Mouse (Mus musculus) thymus, adult 2 months (tissue): Measurements from ENCODE around the gene Tex22. TPM values are rescaled to one million over a fixed set of nuclear protein-coding genes. Genes with fewer than 3 reads are reported as not detected.
A peak's percentile ranks its signal among the peaks of the same experiment; 100 is the strongest.

ENCODE experiments used
- DNase-seq: peaks from one replicate; pipeline ENCODE4 v3.0.0; 2021
- H3K27ac ChIP-seq: fragments of 200-500 bp; 2 replicates; pipeline ENCODE4 v1.5.1; 2012; ENCODE audit warnings: low read length, control low read depth; ENCODE audit not compliant: control insufficient read depth, insufficient read depth
- H3K27me3 ChIP-seq: fragments of 200-500 bp; 2 replicates; pipeline ENCODE4 v1.6.1; 2012; ENCODE audit warnings: mild to moderate bottlenecking, low read length, moderate library complexity, mixed read lengths; ENCODE audit not compliant: control insufficient read depth, insufficient read depth
- H3K36me3 ChIP-seq: fragments of 200-500 bp; 2 replicates; pipeline ENCODE4 v1.6.1; 2012; ENCODE audit warnings: mild to moderate bottlenecking, low read length, moderate library complexity; ENCODE audit not compliant: control insufficient read depth, insufficient read depth
- H3K4me1 ChIP-seq: fragments of 200-500 bp; replicated peaks from 2 replicates; pipeline ENCODE4 v1.6.1; 2012; ENCODE audit warnings: low read length; ENCODE audit not compliant: control insufficient read depth, insufficient read depth
- H3K4me3 ChIP-seq: fragments of 200-500 bp; 2 replicates; pipeline ENCODE4 v1.5.1; 2012; ENCODE audit warnings: mild to moderate bottlenecking, low read length, control low read depth, moderate library complexity; ENCODE audit not compliant: control insufficient read depth, insufficient read depth
- CTCF ChIP-seq: fragments of 200-500 bp; IDR thresholded peaks from 2 replicates; pipeline ENCODE4 v1.5.1; 2012; ENCODE audit warnings: mild to moderate bottlenecking, control low read depth, low read length, moderate library complexity, borderline replicate concordance; ENCODE audit not compliant: control insufficient read depth, poor library complexity, insufficient read depth; ENCODE audit errors: extremely low read depth
- POLR2A ChIP-seq: fragments of 200-500 bp; IDR thresholded peaks from 2 replicates; pipeline ENCODE4 v1.6.1; 2012; ENCODE audit warnings: mild to moderate bottlenecking, low read length, control low read depth, moderate library complexity; ENCODE audit not compliant: control insufficient read depth, poor library complexity, insufficient read depth; ENCODE audit errors: extremely low read depth
- WGBS: fragments of 180-500 bp; shearing (Covaris S2); methylation state at CpG from one replicate; pipeline ENCODE4 v1.1.7; 2018; 5-methylcytosine and 5-hydroxymethylcytosine counted together
- polyA plus RNA-seq: library from polyadenylated mRNA; depleted of rRNA; stranded (reverse); fragments of >200 nt; gene quantifications from 2 replicates; pipeline ENCODE4 v1.2.3, GENCODE M21; 2012

Gene Tex22
- polyA plus RNA-seq, 1 experiment = 0.31 TPM

DNA sequence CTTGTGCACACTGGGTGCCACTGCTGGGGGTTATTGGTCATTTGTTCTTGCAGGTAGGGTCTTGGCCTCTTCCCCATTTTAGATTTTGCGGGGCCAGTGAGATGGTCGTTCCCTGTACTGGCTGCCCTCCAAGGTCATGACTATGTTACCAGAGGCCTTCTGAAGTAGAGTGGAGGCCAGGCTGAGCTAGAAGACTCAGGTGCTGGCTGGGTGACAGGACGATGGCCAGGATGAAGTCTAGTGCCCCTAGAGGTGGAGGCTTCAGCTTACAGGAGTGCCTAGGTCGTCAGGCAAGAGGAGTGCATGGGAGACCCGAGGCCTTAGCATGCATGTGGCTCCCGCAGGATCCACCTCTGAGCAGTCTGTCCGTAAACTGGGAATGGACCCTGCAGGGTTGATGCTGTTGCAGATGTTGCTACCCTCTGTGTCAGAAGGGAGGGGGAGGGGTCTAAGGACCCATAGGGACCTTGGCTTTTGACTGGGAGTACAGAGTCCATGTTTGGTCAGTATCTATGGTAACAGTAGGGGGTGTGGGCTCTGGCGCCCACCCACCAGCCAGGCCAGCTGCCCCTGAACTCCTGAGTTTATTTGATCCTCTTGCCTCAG, 29.6 kb downstream of the Tex22 start:
- Histone ChIP-seq H3K4me3 (no peak overlapping the region), H3K27ac (no peak overlapping the region), H3K27me3 (no peaks in the 10 kb centered on the region), H3K4me1 (peaks cover 50% of the 10 kb centered on the region), H3K36me3 (no peaks in the 10 kb centered on the region)
- WGBS = 81% methylated on average over 8 of the region's 8 CpGs
- DNase-seq = peak; percentile 32
- TF ChIP-seq POLR2A (no peak), CTCF (peak; percentile 50; the same call in 1 of the 2 replicates)

DNA sequence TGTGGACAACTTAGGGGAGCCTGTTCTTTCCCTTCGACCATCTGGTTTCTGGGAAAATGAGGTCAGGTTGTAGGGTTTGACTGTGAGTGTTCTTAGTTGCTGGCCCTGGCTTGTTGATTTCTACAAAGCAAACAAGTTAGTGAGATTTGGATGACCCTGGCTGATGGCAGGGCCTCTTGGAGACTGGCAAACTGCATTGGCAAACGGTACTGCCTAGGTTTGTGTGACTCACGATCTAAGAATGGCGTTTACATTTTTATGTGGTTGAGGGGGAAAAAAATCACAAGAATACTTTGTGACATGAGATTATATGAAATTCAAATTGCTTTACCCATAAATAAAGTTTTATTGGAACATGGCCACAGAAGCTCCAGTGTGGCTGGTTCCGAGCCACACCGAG, 32.1 kb downstream of the Tex22 start:
- TF ChIP-seq POLR2A (no peak), CTCF (no peak)
- no peaks in the 10 kb centered on the region for H3K27me3 ChIP-seq
- H3K27ac ChIP-seq = no peak overlapping the region
- no peak overlapping the region for H3K4me3 ChIP-seq
- 94% methylated on average over 6 of the region's 6 CpGs for WGBS
- no peaks in the 10 kb centered on the region for H3K36me3 ChIP-seq
- H3K4me1 ChIP-seq = peaks cover 26% of the 10 kb centered on the region
- no peak for DNase-seq

DNA sequence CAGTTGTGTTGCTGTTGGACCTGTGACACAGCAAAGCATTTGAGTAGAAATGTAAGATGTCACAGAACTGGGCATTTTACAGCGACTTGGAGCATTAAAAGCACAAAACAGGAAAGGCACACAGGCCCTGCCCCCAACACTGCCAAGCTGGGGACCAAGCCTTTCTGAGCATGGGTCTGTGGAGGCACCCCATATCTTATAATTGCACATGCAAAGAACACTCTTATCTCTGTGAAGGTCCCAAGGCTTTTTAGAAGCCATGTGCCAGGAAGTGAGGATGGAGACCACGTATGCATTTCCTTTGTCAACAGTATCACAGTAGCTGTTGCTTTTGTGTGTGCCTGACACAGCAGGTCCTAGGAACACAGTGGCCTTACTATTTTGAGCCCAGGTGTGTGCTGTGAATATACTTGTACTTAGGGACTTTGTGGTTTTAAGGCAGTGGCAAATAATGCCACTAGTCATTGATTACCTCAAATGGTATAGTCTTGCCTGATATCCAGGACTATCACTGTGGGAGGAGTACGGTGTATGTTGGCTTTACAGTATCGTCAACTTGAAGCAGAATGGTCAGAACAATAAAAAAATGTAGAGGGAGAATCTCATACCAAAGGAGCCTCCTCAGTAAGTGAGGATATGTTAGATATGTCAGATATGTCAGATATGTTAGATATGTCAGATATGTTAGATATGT, 33.3 kb downstream of the Tex22 start:
- H3K4me1 ChIP-seq = peaks cover 17% of the 10 kb centered on the region
- no peaks in the 10 kb centered on the region for H3K36me3 ChIP-seq
- no peak for DNase-seq
- H3K27ac ChIP-seq = peak overlapping the region; percentile 15; the same call in 1 of the 2 replicates
- no peaks in the 10 kb centered on the region for H3K27me3 ChIP-seq
- 57% methylated on average over 4 of the region's 4 CpGs for WGBS
- no peak overlapping the region for H3K4me3 ChIP-seq
- TF ChIP-seq POLR2A (no peak), CTCF (no peak)

DNA sequence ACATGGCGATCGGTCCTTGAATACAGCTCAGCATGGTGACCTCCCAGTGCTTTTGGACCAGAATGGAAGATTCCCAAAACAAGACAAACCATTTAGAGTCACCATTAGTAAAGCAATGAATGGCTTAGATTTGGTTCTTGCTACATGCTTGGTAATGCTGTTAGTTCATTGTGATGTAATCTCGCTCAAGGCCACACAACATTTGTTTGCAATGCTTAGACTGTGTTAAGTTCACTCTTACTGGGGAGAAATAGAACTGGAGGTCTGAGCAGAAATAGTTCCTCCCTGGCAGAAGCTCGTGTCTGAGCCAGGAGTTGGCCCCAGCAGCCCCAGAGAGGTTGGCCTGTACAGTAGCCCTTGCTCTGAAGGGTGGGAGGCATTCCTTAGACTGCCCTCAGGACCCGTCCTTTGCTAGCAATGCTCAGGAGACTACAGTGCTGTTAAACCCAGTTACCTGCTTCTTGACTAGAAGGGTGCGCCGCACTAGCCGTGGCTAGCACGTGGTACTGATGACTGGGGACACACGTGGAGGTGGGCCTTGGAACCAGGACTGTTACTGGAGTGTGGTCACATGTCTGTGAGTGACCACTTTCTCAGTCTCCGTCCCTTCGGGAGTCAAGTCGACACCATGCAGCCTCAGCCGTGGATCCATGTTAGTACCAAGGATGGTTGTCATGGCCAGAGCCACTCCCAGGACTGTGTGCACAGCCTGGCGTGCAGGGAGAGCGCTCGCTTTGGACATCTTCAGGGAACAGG, 34.4 kb downstream of the Tex22 start:
- no peak for DNase-seq
- peaks cover 12% of the 10 kb centered on the region for H3K4me1 ChIP-seq
- H3K27ac ChIP-seq = no peak overlapping the region
- no peaks in the 10 kb centered on the region for H3K36me3 ChIP-seq
- no peak for TF ChIP-seq CTCF
- no peak for TF ChIP-seq POLR2A
- 96% methylated on average over 17 of the region's 17 CpGs for WGBS
- no peak overlapping the region for H3K4me3 ChIP-seq
- H3K27me3 ChIP-seq = no peaks in the 10 kb centered on the region

DNA sequence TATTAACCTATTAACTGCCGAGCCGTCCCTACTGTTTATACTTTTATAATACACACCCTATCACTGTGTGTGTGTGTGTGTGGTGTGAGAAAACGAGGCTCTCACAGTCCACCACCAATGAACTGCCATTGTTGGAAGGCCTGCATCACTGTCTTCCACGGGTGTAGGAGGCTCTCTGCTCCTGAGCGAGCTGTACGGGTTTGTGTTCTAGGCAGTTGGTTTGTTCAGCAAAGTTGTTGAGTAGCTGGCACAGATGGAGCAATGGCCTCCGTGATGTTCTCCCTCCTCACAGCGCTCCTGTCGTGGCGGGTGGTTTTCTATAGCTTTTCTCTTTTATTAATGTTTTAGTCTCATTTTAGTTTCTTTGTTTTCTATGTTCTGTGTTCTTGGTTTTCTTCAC, 35.5 kb downstream of the Tex22 start:
- H3K4me3 ChIP-seq = no peak overlapping the region
- TF ChIP-seq CTCF (no peak), POLR2A (no peak)
- H3K27ac ChIP-seq = no peak overlapping the region
- peaks cover 8% of the 10 kb centered on the region for H3K4me1 ChIP-seq
- no peaks in the 10 kb centered on the region; the same call in 1 of the 2 replicates for H3K36me3 ChIP-seq
- 92% methylated on average over 10 of the region's 10 CpGs for WGBS
- DNase-seq = no peak
- H3K27me3 ChIP-seq = no peaks in the 10 kb centered on the region

DNA sequence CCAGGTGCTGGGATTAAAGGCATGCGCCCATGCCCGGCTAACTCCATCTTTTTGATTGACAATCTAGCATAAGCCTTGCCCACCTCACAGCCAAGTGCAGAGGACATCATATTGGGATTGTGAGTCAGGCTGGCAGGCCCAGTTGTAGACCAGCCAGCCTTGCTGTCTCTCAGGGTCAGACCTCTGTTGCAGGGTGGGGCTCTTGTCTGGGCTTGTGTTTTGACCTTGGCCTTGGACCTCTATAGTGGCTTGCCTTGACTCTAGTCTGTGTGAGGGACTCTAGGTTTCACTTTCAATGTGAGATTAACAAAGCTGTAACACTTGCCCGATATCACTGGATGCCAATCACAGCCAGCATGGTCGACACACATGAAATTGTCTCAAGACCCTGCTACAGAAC, 39.8 kb downstream of the Tex22 start:
- no peak for DNase-seq
- H3K27ac ChIP-seq = no peak overlapping the region
- H3K36me3 ChIP-seq = peaks cover 12% of the 10 kb centered on the region; the same call in 1 of the 2 replicates
- 97% methylated on average over 4 of the region's 4 CpGs for WGBS
- no peaks in the 10 kb centered on the region for H3K27me3 ChIP-seq
- no peaks in the 10 kb centered on the region; the same call in 1 of the 2 replicates for H3K4me1 ChIP-seq
- TF ChIP-seq POLR2A = no peak
- TF ChIP-seq CTCF = no peak
- no peak overlapping the region for H3K4me3 ChIP-seq
